Mouse (Mus musculus) heart, embryonic 14.5 days (tissue): ENCODE results near the gene Apaf1. TPM values are rescaled to one million over a fixed set of nuclear protein-coding genes. Genes with fewer than 3 reads are reported as not detected.
A peak's percentile ranks its signal among the peaks of the same experiment; 100 is the strongest.

Experiments used
- ATAC-seq: fragments of 200-750 bp; cut with Nextera tagmentation; 2 replicates; pipeline ENCODE4 v1.8.0; 2017; ENCODE audit warnings: low read depth, moderate TSS enrichment; ENCODE audit not compliant: insufficient number of reproducible peaks, insufficient read depth, low FRiP score
- H3K27ac ChIP-seq, 2 experiments: fragments of 200-500 bp in 1 of 2; fragments of 300-500 bp in 1 of 2; sonication (generic) in 1 of 2; replicated peaks in 1 of 2; 2 replicates each; pipeline ENCODE4 v1.5.1; 2012 to 2014; ENCODE audit warnings: low read depth in 2 of 2, low read length in 2 of 2, control low read depth in 1 of 2, mild to moderate bottlenecking in 1 of 2, mixed read lengths in 1 of 2; ENCODE audit not compliant: control insufficient read depth in 1 of 2, insufficient read depth in 1 of 2
- H3K27me3 ChIP-seq: fragments of 300-500 bp; sonication (generic); 2 replicates; pipeline ENCODE4 v1.6.1; 2014; ENCODE audit warnings: mild to moderate bottlenecking, low read length, control low read depth; ENCODE audit not compliant: control insufficient read depth, insufficient read depth
- H3K36me3 ChIP-seq: fragments of 300-500 bp; sonication (generic); 2 replicates; pipeline ENCODE4 v1.6.1; 2014; ENCODE audit warnings: mild to moderate bottlenecking, control low read depth, low read length, mixed read lengths; ENCODE audit not compliant: control insufficient read depth, insufficient read depth
- H3K4me1 ChIP-seq, 2 experiments: fragments of 200-500 bp in 1 of 2; fragments of 300-500 bp in 1 of 2; sonication (generic) in 1 of 2; 2 replicates each; pipeline ENCODE4 v1.6.1; 2012 to 2014; ENCODE audit warnings: low read length in 2 of 2, control low read depth in 1 of 2, mixed read lengths in 1 of 2; ENCODE audit not compliant: control insufficient read depth in 2 of 2, insufficient read depth in 2 of 2
- H3K4me2 ChIP-seq: fragments of 300-500 bp; sonication (generic); 2 replicates; pipeline ENCODE4 v1.6.1; 2014; ENCODE audit warnings: mild to moderate bottlenecking, low read length
- H3K4me3 ChIP-seq, 2 experiments: fragments of 200-500 bp in 1 of 2; fragments of 300-500 bp in 1 of 2; sonication (generic) in 1 of 2; 2 replicates each; pipeline ENCODE4 v1.5.1; 2012 to 2014; ENCODE audit warnings: low read length in 2 of 2, mild to moderate bottlenecking in 2 of 2, control low read depth in 1 of 2, low read depth in 1 of 2, moderate library complexity in 1 of 2; ENCODE audit not compliant: control insufficient read depth in 1 of 2, insufficient read depth in 1 of 2
- H3K9ac ChIP-seq: fragments of 300-500 bp; sonication (generic); 2 replicates; pipeline ENCODE4 v1.6.1; 2014; ENCODE audit warnings: mild to moderate bottlenecking, low read length
- H3K9me3 ChIP-seq: fragments of 300-500 bp; sonication (generic); 2 replicates; pipeline ENCODE4 v1.6.1; 2016; ENCODE audit warnings: low read length, control low read depth; ENCODE audit not compliant: control insufficient read depth
- WGBS: fragments of 180-500 bp; shearing (Covaris S2); extraction: QIAGEN DNeasy Blood & Tissue Kit; methylation state at CpG from one replicate; pipeline ENCODE4 v1.1.7; 2014; 5-methylcytosine and 5-hydroxymethylcytosine counted together
- polyA plus RNA-seq: library from polyadenylated mRNA; unstranded; fragments of >200 nt; fragmentation: Nextera tagmentation; extraction: Ambion mirVana; gene quantifications from 2 replicates; pipeline ENCODE4 v1.2.1, GENCODE M21; 2014

Apaf1 gene
- polyA plus RNA-seq, 1 experiment from 2014 or later = 17.3 TPM

DNA sequence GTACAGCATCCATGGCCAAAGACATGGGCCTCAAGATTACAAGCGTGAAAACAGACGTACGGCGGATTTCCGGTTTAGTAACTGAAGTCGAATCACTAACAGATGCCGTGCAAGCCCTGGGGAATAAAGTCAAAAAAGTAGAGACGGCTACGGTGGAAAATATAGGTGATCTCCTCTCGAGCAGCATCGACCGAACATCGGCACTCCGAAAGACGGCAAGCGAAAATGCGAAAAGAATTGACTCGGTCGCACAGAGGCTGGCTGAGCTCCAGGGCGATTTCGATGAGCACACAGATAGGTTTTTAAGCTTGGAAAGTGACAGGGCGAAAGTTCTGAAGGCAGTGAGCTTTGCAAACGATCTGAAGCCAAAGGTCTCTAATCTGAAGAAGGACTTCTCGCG is 19.4 kb upstream of the Apaf1 start:
- H3K4me3 ChIP-seq = no peak overlapping the region
- 93% methylated on average over 25 of the region's 25 CpGs for WGBS
- no peaks in the 10 kb centered on the region for H3K9me3 ChIP-seq
- no peaks in the 10 kb centered on the region for H3K27me3 ChIP-seq
- H3K4me2 ChIP-seq = no peak overlapping the region
- peaks cover 25% of the 10 kb centered on the region for H3K36me3 ChIP-seq
- H3K27ac ChIP-seq = no peak overlapping the region
- no peak for ATAC-seq
- no peaks in the 10 kb centered on the region for H3K4me1 ChIP-seq
- H3K9ac ChIP-seq = no peak overlapping the region

- Histone ChIP-seq H3K27me3 (no peaks in the 10 kb centered on the region), H3K4me3 (no peak overlapping the region), H3K27ac (no peak overlapping the region), H3K4me1 (no peaks in the 10 kb centered on the region), H3K4me2 (no peak overlapping the region), H3K9me3 (no peaks in the 10 kb centered on the region), H3K36me3 (peaks cover 35% of the 10 kb centered on the region), H3K9ac (no peak overlapping the region)
- 89% methylated on average over 1 of the region's 1 CpGs for WGBS
- no peak for ATAC-seq
These were observed 17.5 kb upstream of the Apaf1 start for GRCm38 (mm10) chr10:91100101-91100500.

DNA sequence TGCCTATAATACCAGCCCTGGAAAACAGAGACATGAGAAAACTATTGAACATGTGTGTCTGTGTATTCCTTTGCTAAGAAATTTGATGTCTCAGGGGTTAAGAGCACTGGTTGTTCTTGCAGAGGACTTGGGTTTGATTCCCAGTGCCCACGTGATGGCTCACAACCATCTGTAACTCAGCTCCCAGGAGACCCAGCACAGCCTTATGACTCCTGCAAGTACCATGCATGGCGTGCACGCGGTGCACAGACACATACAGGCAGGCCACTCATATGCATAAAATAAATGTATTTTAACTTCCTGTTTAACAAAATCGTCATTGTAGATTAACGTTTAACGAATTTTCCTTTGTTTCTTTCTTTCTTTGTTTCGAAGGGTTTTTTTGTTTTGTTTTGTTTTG is 15.5 kb upstream of the Apaf1 start:
- H3K4me2 ChIP-seq = no peak overlapping the region
- peaks cover 53% of the 10 kb centered on the region for H3K36me3 ChIP-seq
- 91% methylated on average over 8 of the region's 8 CpGs for WGBS
- no peaks in the 10 kb centered on the region for H3K27me3 ChIP-seq
- no peaks in the 10 kb centered on the region for H3K4me1 ChIP-seq
- H3K9ac ChIP-seq = no peak overlapping the region
- H3K9me3 ChIP-seq = no peaks in the 10 kb centered on the region
- no peak overlapping the region for H3K4me3 ChIP-seq
- H3K27ac ChIP-seq = no peak overlapping the region
- ATAC-seq = no peak

GRCm38 (mm10) chr10:91094251-91095104 is 11.9 kb upstream of the Apaf1 start:
- Histone ChIP-seq H3K9ac (no peak overlapping the region), H3K4me1 (no peaks in the 10 kb centered on the region), H3K4me3 (no peak overlapping the region), H3K36me3 (peaks cover 47% of the 10 kb centered on the region), H3K9me3 (no peaks in the 10 kb centered on the region), H3K27me3 (no peaks in the 10 kb centered on the region), H3K4me2 (no peak overlapping the region), H3K27ac (no peak overlapping the region)
- ATAC-seq = no peak
- WGBS = 80% methylated on average over 15 of the region's 15 CpGs

- Histone ChIP-seq H3K27ac (no peak overlapping the region), H3K27me3 (no peaks in the 10 kb centered on the region), H3K4me2 (no peak overlapping the region), H3K9ac (no peak overlapping the region), H3K36me3 (peaks cover 35% of the 10 kb centered on the region), H3K9me3 (no peaks in the 10 kb centered on the region), H3K4me3 (no peak overlapping the region), H3K4me1 (no peaks in the 10 kb centered on the region)
- ATAC-seq = no peak
- 81% methylated on average over 4 of the region's 4 CpGs for WGBS
These were observed 10.2 kb upstream of the Apaf1 start for GRCm38 (mm10) chr10:91092812-91093211.

DNA sequence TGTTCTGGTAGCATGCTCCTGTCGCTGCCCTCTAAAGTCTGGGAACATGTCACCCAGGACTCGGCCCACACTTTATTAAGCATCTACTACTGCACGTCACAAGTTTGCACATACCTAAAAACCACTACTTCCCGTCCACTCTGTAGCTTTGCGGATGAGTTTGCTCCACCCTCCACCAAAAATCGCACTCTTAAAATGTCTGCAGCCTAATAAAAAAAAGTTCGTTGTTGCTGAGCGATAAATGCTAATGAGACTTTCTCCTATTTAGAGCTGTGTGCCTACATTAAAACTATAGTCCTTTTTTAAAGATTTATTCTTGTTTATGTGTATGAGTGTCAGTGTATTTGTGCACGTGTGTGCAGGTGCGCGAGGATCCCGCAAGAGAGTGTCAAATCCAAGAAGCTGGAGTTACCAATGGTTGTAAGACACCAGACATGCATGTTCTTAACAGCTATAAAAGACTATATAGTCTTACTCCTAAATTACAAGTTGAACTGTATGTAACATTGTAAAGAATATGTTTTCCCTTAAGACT is 890 bp upstream of the Apaf1 start:
- peaks cover 12% of the 10 kb centered on the region for H3K36me3 ChIP-seq
- H3K27ac ChIP-seq = peak overlapping the region; percentile 44 to 89
- H3K9me3 ChIP-seq = no peaks in the 10 kb centered on the region
- WGBS = 41% methylated on average over 12 of the region's 12 CpGs
- H3K4me1 ChIP-seq = peaks cover 0 to 8% of the 10 kb centered on the region in 2 experiments; a peak in 2 of 4 replicates
- H3K27me3 ChIP-seq = no peaks in the 10 kb centered on the region
- H3K4me3 ChIP-seq = peak overlapping the region; percentile 81 to 95
- H3K9ac ChIP-seq = peak overlapping the region; percentile 90
- peak overlapping the region; percentile 88 for H3K4me2 ChIP-seq
- no peak for ATAC-seq

DNA sequence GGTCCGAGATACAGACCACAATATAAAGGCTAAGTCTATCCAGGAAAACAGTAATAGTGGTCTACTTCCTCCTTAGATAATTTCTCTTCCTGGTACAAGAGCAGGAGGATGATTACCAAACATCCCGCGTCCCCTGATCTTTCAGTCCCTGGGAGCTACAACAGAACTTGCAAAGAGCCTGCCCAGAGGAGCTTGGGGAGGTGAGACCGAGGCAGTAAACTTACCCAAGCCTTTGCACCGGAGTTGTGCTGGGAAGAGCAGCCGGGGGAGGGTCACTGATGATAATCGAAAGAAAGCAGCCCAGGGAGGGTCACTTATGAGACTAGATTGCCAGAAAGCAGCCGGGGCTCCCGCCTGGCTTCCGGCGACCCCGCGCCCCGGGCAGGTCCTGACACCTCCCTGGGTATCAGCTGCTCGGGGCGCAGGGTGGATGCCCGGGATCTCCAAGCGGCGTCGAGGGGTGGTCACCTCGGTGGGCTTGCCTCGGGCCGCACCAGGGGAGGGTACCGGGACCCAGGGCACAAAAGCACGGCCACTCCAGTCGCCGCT is 537 bp downstream of the Apaf1 start:
- H3K4me1 ChIP-seq = peaks cover 0 to 8% of the 10 kb centered on the region in 2 experiments; a peak in 2 of 4 replicates
- H3K27me3 ChIP-seq = no peaks in the 10 kb centered on the region
- H3K9ac ChIP-seq = peak overlapping the region; percentile 91
- peak overlapping the region; percentile 81 to 95 for H3K4me3 ChIP-seq
- peaks cover 25% of the 10 kb centered on the region for H3K36me3 ChIP-seq
- peak; percentile 27 for ATAC-seq
- WGBS = under 1% methylated on average over 27 of the region's 27 CpGs
- peak overlapping the region; percentile 63 to 89 for H3K27ac ChIP-seq
- H3K4me2 ChIP-seq = peak overlapping the region; percentile 88
- no peaks in the 10 kb centered on the region for H3K9me3 ChIP-seq
